Mouse (Mus musculus) bone marrow, adult 2 months (tissue): ENCODE data around the gene Dapk2.

Experiments used
- CTCF ChIP-seq: fragments of 200-500 bp; IDR thresholded peaks from 2 replicates; pipeline ENCODE4 v1.5.1; 2011; ENCODE audit warnings: low read length, control low read depth; ENCODE audit not compliant: control insufficient read depth, insufficient read depth
- POLR2A ChIP-seq: fragments of 200-500 bp; IDR thresholded peaks from 2 replicates; pipeline ENCODE4 v1.6.1; 2011; ENCODE audit warnings: low read depth, mild to moderate bottlenecking, control low read depth, low read length, borderline replicate concordance; ENCODE audit not compliant: control insufficient read depth

DNA sequence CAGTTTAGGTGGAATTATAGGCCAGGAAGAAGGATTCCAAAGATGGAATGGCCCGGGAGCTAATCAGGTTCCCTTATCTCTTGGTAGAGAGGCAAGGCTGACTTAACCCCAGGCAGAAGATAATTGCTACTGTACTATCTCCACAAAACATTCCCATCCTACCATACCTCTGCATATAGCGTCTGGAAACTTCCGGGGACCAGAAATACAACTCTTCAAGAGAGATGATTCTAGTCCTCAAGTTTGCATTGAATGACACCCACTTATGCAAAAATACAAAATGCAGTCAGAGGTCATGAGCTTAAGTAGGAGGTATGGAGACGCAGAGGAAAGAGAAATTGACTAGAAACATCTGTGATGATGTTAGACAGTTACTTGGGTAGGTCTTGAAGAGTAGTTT lies 30.1 kb upstream of the Dapk2 start:
- TF ChIP-seq CTCF (no peak), POLR2A (no peak)
